Mouse (Mus musculus) lung, adult 2 months (tissue): ENCODE results near the gene Ptgdr2.

Experiments used
- CTCF ChIP-seq: fragments of 200-500 bp; IDR thresholded peaks from 2 replicates; pipeline ENCODE4 v1.5.1; 2011; ENCODE audit warnings: mild to moderate bottlenecking, low read length, control low read depth; ENCODE audit not compliant: insufficient read depth
- POLR2A ChIP-seq: fragments of 200-500 bp; IDR thresholded peaks from 2 replicates; pipeline ENCODE4 v1.6.1; 2011; ENCODE audit warnings: low read depth, mild to moderate bottlenecking, control low read depth, low read length, borderline replicate concordance; ENCODE audit errors: extremely low read depth

DNA sequence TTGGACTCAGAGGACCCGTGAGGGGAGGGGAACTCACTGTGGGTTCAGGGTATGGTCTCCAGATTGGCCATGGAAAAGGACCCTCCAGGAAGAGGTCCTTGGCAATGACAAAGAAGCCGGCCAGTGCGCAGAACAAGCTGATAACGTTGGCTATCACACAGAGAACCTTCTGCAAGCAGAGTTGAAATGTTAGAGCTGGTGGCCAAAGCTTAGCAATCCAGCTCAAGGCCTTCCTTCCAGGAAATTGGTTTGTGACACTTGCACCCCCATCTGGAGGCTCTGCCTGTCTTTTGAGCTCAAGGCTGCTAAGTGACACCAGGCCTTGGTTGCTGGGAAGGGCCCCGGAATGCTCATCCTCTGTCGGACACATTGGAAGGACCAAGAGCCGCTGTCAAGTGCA, 28.8 kb downstream of the Ptgdr2 start:
- TF ChIP-seq POLR2A (no peak), CTCF (no peak)
